In genomic region chr2:92390206-92390930, GRCm38 (mm10) we compare ENCODE assay signal across 9 mouse cellular contexts. TPM values are rescaled to one million over a fixed set of nuclear protein-coding genes. Genes with fewer than 3 reads are reported as not detected.
DNase-seq lines count a peak whose midpoint lies in the region; ATAC-seq and TF ChIP-seq lines count a peak whose summit lies in the region.
"Had no signal": no experiment of that assay in that cellular context is flagged by ENCODE, and none has a peak within 500 bp of the region (broad histone marks: within the 10 kb centered on the region; RNA-seq: fewer than 3 reads in every experiment).

No protein-coding gene starts in this region.

- H3K36me3 ChIP-seq in forebrain, embryonic 13.5 days (ENCODE audit: poor library complexity, severe bottlenecking): peaks cover 24% of the 10 kb centered on the region
- peaks cover 19% of the 10 kb centered on the region for H3K36me3 ChIP-seq in neural tube, embryonic 14.5 days (ENCODE audit: control insufficient read depth, insufficient read depth, low read length)

- no peak overlapping the region; the same call in 1 of the 2 replicates for H3K4me3 ChIP-seq in layer of hippocampus, adult 2 months
- peak overlapping the region; percentile 87; the same call in 1 of the 2 replicates for H3K4me3 ChIP-seq in forebrain, embryonic 13.5 days
- no peak overlapping the region for H3K4me3 ChIP-seq in neural tube, embryonic 14.5 days (ENCODE audit: low read depth, low read length)

- peak overlapping the region; percentile 71 for H3K4me2 ChIP-seq in forebrain, embryonic 13.5 days
- H3K4me2 ChIP-seq in neural tube, embryonic 14.5 days (ENCODE audit: low read depth, low read length): peak overlapping the region; percentile 58; the same call in 1 of the 2 replicates

- no peaks in the 10 kb centered on the region for H3K9me3 ChIP-seq in forebrain, embryonic 13.5 days (replicated peaks)
- H3K9me3 ChIP-seq in neural tube, embryonic 14.5 days (ENCODE audit: control insufficient read depth, low read length): no peaks in the 10 kb centered on the region

- peak overlapping the region; percentile 96 for H3K27ac ChIP-seq in layer of hippocampus, adult 2 months
- H3K27ac ChIP-seq in forebrain, embryonic 13.5 days: peak overlapping the region; percentile 88
- peak overlapping the region; percentile 85 for H3K27ac ChIP-seq in neural tube, embryonic 14.5 days (ENCODE audit: low read depth, low read length)
- H3K27ac ChIP-seq: liver, embryonic 14.5 days had no signal

- no peak for ATAC-seq in forebrain, embryonic 13.5 days
- no peak for ATAC-seq in neural tube, embryonic 14.5 days (ENCODE audit: low read depth)

- H3K4me1 ChIP-seq in forebrain, embryonic 13.5 days: peaks cover 56% of the 10 kb centered on the region
- peaks cover 54% of the 10 kb centered on the region for H3K4me1 ChIP-seq in neural tube, embryonic 14.5 days (ENCODE audit: control insufficient read depth, insufficient read depth, low read length)

- H3K27me3 ChIP-seq in forebrain, embryonic 13.5 days: no peaks in the 10 kb centered on the region
- no peaks in the 10 kb centered on the region for H3K27me3 ChIP-seq in neural tube, embryonic 14.5 days (ENCODE audit: control insufficient read depth, insufficient read depth, low read length)

- 73% methylated on average over 6 of the region's 6 CpGs for WGBS in forebrain, embryonic 13.5 days
- WGBS in neural tube, embryonic 14.5 days: 79% methylated on average over 6 of the region's 6 CpGs

- H3K9ac ChIP-seq in forebrain, embryonic 13.5 days: peak overlapping the region; percentile 1; the same call in 1 of the 2 replicates
- H3K9ac ChIP-seq in neural tube, embryonic 14.5 days (replicated peaks; ENCODE audit: low read depth, low read length): no peak overlapping the region
- H3K9ac ChIP-seq: liver, embryonic 14.5 days had no signal

- DNase-seq in layer of hippocampus, adult 2 months (ENCODE audit: low spot score in 2 of 2): no peak
- DNase-seq in layer of hippocampus, postnatal 10 days (ENCODE audit: low spot score in 2 of 2): no peak
- peak; percentile 70 to 77 for DNase-seq in lung, adult 18-20 months
- no peak for DNase-seq in adrenal gland, postnatal 14 days
- DNase-seq in layer of hippocampus, adult 11-12 months (ENCODE audit: low spot score): no peak
- DNase-seq in natural killer cell, adult 2 months (ENCODE audit: low spot score in 2 of 2): no peak

- no peak for TF ChIP-seq CTCF in layer of hippocampus, adult 2 months (conservative IDR thresholded peaks at IDR 0.05)

RNA-seq across cellular contexts. Expression of gene 1700029I15Rik, which starts 8.0 kb away (rescaled TPM):
- total RNA-seq in layer of hippocampus, adult 2 months (2021): 1 to 10 TPM; 4.5 to 5.0 TPM
- 1 to 10 TPM; 5.1 to 5.7 TPM for total RNA-seq in layer of hippocampus, postnatal 10 days (2021)
- 6.2 and 6.6 TPM in 2 replicates for polyA plus RNA-seq in forebrain, embryonic 13.5 days (2015; fragmentation: Nextera tagmentation; extraction: Ambion mirVana)
- polyA plus RNA-seq in neural tube, embryonic 14.5 days (2014; fragmentation: Nextera tagmentation; extraction: Ambion mirVana): 3.9 and 4.2 TPM in 2 replicates
- 9.6 and 9.7 TPM in 2 replicates for total RNA-seq in adrenal gland, postnatal 14 days (2021)

RNA-seq across cellular contexts. Expression of gene Mapk8ip1, which starts 10.7 kb away (rescaled TPM):
- total RNA-seq in layer of hippocampus, adult 2 months (2021): 100 to 1,000 TPM; 338 to 354 TPM
- total RNA-seq in layer of hippocampus, postnatal 10 days (2021): 100 to 1,000 TPM; 385 to 403 TPM
- 66.9 and 71.1 TPM in 2 replicates for polyA plus RNA-seq in forebrain, embryonic 13.5 days (2015; fragmentation: Nextera tagmentation; extraction: Ambion mirVana)
- polyA plus RNA-seq in neural tube, embryonic 14.5 days (2014; fragmentation: Nextera tagmentation; extraction: Ambion mirVana): 51.8 and 64.3 TPM in 2 replicates
- 21.2 and 22.8 TPM in 2 replicates for total RNA-seq in adrenal gland, postnatal 14 days (2021)

RNA-seq across cellular contexts. Expression of gene Large2, which starts 15.7 kb away (rescaled TPM):
- 1 to 10 TPM in 1 of 2 experiments, under 1 TPM in 1; 0.98 to 1.1 TPM for total RNA-seq in layer of hippocampus, adult 2 months (2021)
- under 1 TPM; 0.45 to 0.64 TPM for total RNA-seq in layer of hippocampus, postnatal 10 days (2021)
- 1.5 and 2.4 TPM in 2 replicates for polyA plus RNA-seq in forebrain, embryonic 13.5 days (2015; fragmentation: Nextera tagmentation; extraction: Ambion mirVana)
- polyA plus RNA-seq in neural tube, embryonic 14.5 days (2014; fragmentation: Nextera tagmentation; extraction: Ambion mirVana): 0.97 and 2.2 TPM in 2 replicates
- 1.6 and 2.7 TPM in 2 replicates for total RNA-seq in adrenal gland, postnatal 14 days (2021)

RNA-seq across cellular contexts. Expression of gene Pex16, which starts 15.9 kb away (rescaled TPM):
- 10 to 100 TPM; 34.9 to 36.1 TPM for total RNA-seq in layer of hippocampus, adult 2 months (2021)
- 10 to 100 TPM; 37.0 to 41.5 TPM for total RNA-seq in layer of hippocampus, postnatal 10 days (2021)
- 33.8 and 33.9 TPM in 2 replicates for polyA plus RNA-seq in forebrain, embryonic 13.5 days (2015; fragmentation: Nextera tagmentation; extraction: Ambion mirVana)
- polyA plus RNA-seq in neural tube, embryonic 14.5 days (2014; fragmentation: Nextera tagmentation; extraction: Ambion mirVana): 32.4 and 37.0 TPM in 2 replicates
- total RNA-seq in adrenal gland, postnatal 14 days (2021): 117 and 129 TPM in 2 replicates

RNA-seq across cellular contexts. Expression of gene Cry2, which starts 43.5 kb away (rescaled TPM):
- 100 to 1,000 TPM; 105 to 108 TPM for total RNA-seq in layer of hippocampus, adult 2 months (2021)
- total RNA-seq in layer of hippocampus, postnatal 10 days (2021): 10 to 100 TPM; 89.1 to 94.8 TPM
- 28.2 and 29.4 TPM in 2 replicates for polyA plus RNA-seq in forebrain, embryonic 13.5 days (2015; fragmentation: Nextera tagmentation; extraction: Ambion mirVana)
- polyA plus RNA-seq in neural tube, embryonic 14.5 days (2014; fragmentation: Nextera tagmentation; extraction: Ambion mirVana): 41.7 and 43.5 TPM in 2 replicates
- total RNA-seq in adrenal gland, postnatal 14 days (2021): 31.8 and 37.3 TPM in 2 replicates

Comparison
In these comparisons a context has a peak if more than half of its experiments do, and no peak if none do; other contexts are left out.
1. DNase-seq: peak in lung, adult 18-20 months (2 of 2); none in layer of hippocampus, adult 2 months (0 of 2), layer of hippocampus, postnatal 10 days (0 of 2), adrenal gland, postnatal 14 days (single experiment), layer of hippocampus, adult 11-12 months (single experiment) and natural killer cell, adult 2 months (0 of 2).
2. RNA of gene Mapk8ip1, which starts 10.7 kb away (total RNA-seq): 385 to 403 TPM in layer of hippocampus, postnatal 10 days and 338 to 354 TPM in layer of hippocampus, adult 2 months; 21.2 to 22.8 TPM in adrenal gland, postnatal 14 days; every median in the first group is over 10 times any median in the second.
3. Peak in every context shown above with its lines, with median percentiles within 50 percentile points of each other: H3K27ac ChIP-seq.